Mouse (Mus musculus): ENCODE data around the gene Fpr3. TPM values are rescaled to one million over a fixed set of nuclear protein-coding genes. Genes with fewer than 3 reads are reported as not detected.

Fpr3 gene
- polyA plus RNA-seq, 1 experiment from 2014 or later = not detected

- no peaks in the 10 kb centered on the region for H3K4me1 ChIP-seq (replicated peaks)
- no peak overlapping the region for H3K27ac ChIP-seq
- WGBS = 72% methylated on average over 1 of the region's 1 CpGs
- no peaks in the 10 kb centered on the region for H3K9me3 ChIP-seq
- H3K9ac ChIP-seq = no peak overlapping the region
- H3K4me2 ChIP-seq (replicated peaks) = no peak overlapping the region
- no peak for ATAC-seq
- H3K27me3 ChIP-seq (replicated peaks) = no peaks in the 10 kb centered on the region
- H3K36me3 ChIP-seq = no peaks in the 10 kb centered on the region
- no peak overlapping the region for H3K4me3 ChIP-seq (replicated peaks)
Observed at GRCm38 (mm10) chr17:17856612-17857011, 31.0 kb upstream of the Fpr3 start.

GRCm38 (mm10) chr17:17857446-17857845 lies 30.2 kb upstream of the Fpr3 start:
- ATAC-seq = no peak
- H3K4me2 ChIP-seq (replicated peaks) = no peak overlapping the region
- no peaks in the 10 kb centered on the region for H3K27me3 ChIP-seq (replicated peaks)
- H3K9me3 ChIP-seq = no peaks in the 10 kb centered on the region
- H3K27ac ChIP-seq = no peak overlapping the region
- no peaks in the 10 kb centered on the region for H3K36me3 ChIP-seq
- H3K4me3 ChIP-seq (replicated peaks) = no peak overlapping the region
- WGBS = 75% methylated on average over 1 of the region's 1 CpGs
- H3K4me1 ChIP-seq (replicated peaks) = no peaks in the 10 kb centered on the region
- no peak overlapping the region for H3K9ac ChIP-seq

- H3K9ac ChIP-seq = no peak overlapping the region
- no peaks in the 10 kb centered on the region for H3K4me1 ChIP-seq (replicated peaks)
- H3K27me3 ChIP-seq (replicated peaks) = no peaks in the 10 kb centered on the region
- H3K4me2 ChIP-seq (replicated peaks) = no peak overlapping the region
- no peak overlapping the region for H3K27ac ChIP-seq
- ATAC-seq = no peak
- 83% methylated on average over 3 of the region's 3 CpGs for WGBS
- H3K9me3 ChIP-seq = no peaks in the 10 kb centered on the region
- H3K36me3 ChIP-seq = no peaks in the 10 kb centered on the region
- no peak overlapping the region for H3K4me3 ChIP-seq (replicated peaks)
Observed at GRCm38 (mm10) chr17:17860110-17860509, 27.5 kb upstream of the Fpr3 start.

GRCm38 (mm10) chr17:17862360-17862759 lies 25.3 kb upstream of the Fpr3 start:
- Histone ChIP-seq H3K36me3 (no peaks in the 10 kb centered on the region), H3K4me2 (replicated peaks) (no peak overlapping the region), H3K4me3 (replicated peaks) (no peak overlapping the region), H3K9me3 (no peaks in the 10 kb centered on the region), H3K4me1 (replicated peaks) (no peaks in the 10 kb centered on the region), H3K27me3 (replicated peaks) (no peaks in the 10 kb centered on the region), H3K27ac (no peak overlapping the region), H3K9ac (no peak overlapping the region)
- 68% methylated on average over 1 of the region's 1 CpGs for WGBS
- no peak for ATAC-seq

- H3K9ac ChIP-seq = no peak overlapping the region
- no peak overlapping the region for H3K4me3 ChIP-seq (replicated peaks)
- no peak for ATAC-seq
- H3K27me3 ChIP-seq (replicated peaks) = no peaks in the 10 kb centered on the region
- H3K9me3 ChIP-seq = no peaks in the 10 kb centered on the region
- H3K36me3 ChIP-seq = no peaks in the 10 kb centered on the region
- no peaks in the 10 kb centered on the region for H3K4me1 ChIP-seq (replicated peaks)
- 60% methylated on average over 2 of the region's 2 CpGs for WGBS
- H3K27ac ChIP-seq = no peak overlapping the region
- H3K4me2 ChIP-seq (replicated peaks) = no peak overlapping the region
Observed at GRCm38 (mm10) chr17:17865168-17865567, 22.5 kb upstream of the Fpr3 start.

- no peaks in the 10 kb centered on the region for H3K9me3 ChIP-seq
- no peak overlapping the region for H3K27ac ChIP-seq
- no peak for ATAC-seq
- no peaks in the 10 kb centered on the region for H3K27me3 ChIP-seq (replicated peaks)
- H3K4me1 ChIP-seq (replicated peaks) = no peaks in the 10 kb centered on the region
- 83% methylated on average over 11 of the region's 11 CpGs for WGBS
- no peak overlapping the region for H3K4me3 ChIP-seq (replicated peaks)
- no peak overlapping the region for H3K4me2 ChIP-seq (replicated peaks)
- H3K9ac ChIP-seq = no peak overlapping the region
- H3K36me3 ChIP-seq = no peaks in the 10 kb centered on the region
Observed at GRCm38 (mm10) chr17:17866801-17867469, 20.7 kb upstream of the Fpr3 start.

- Histone ChIP-seq H3K27me3 (replicated peaks) (no peaks in the 10 kb centered on the region), H3K9me3 (no peaks in the 10 kb centered on the region), H3K4me2 (replicated peaks) (no peak overlapping the region), H3K27ac (no peak overlapping the region), H3K9ac (no peak overlapping the region), H3K4me3 (replicated peaks) (no peak overlapping the region), H3K36me3 (no peaks in the 10 kb centered on the region), H3K4me1 (replicated peaks) (no peaks in the 10 kb centered on the region)
- WGBS = 76% methylated on average over 2 of the region's 2 CpGs
- ATAC-seq = no peak
Observed at GRCm38 (mm10) chr17:17870892-17871550, 16.6 kb upstream of the Fpr3 start.

GRCm38 (mm10) chr17:17871697-17872096 lies 16.0 kb upstream of the Fpr3 start:
- Histone ChIP-seq H3K9ac (no peak overlapping the region), H3K27me3 (replicated peaks) (no peaks in the 10 kb centered on the region), H3K4me1 (replicated peaks) (no peaks in the 10 kb centered on the region), H3K27ac (no peak overlapping the region), H3K4me3 (replicated peaks) (no peak overlapping the region), H3K36me3 (no peaks in the 10 kb centered on the region), H3K9me3 (no peaks in the 10 kb centered on the region), H3K4me2 (replicated peaks) (no peak overlapping the region)
- no peak for ATAC-seq
- WGBS = 89% methylated on average over 2 of the region's 2 CpGs

- Histone ChIP-seq H3K9me3 (no peaks in the 10 kb centered on the region), H3K4me3 (replicated peaks) (no peak overlapping the region), H3K27me3 (replicated peaks) (no peaks in the 10 kb centered on the region), H3K4me1 (replicated peaks) (no peaks in the 10 kb centered on the region), H3K9ac (no peak overlapping the region), H3K4me2 (replicated peaks) (no peak overlapping the region), H3K36me3 (no peaks in the 10 kb centered on the region), H3K27ac (no peak overlapping the region)
- WGBS = 73% methylated on average over 1 of the region's 1 CpGs
- no peak for ATAC-seq
Observed at GRCm38 (mm10) chr17:17879347-17879746, 8.3 kb upstream of the Fpr3 start.

- no peak overlapping the region for H3K4me2 ChIP-seq (replicated peaks)
- H3K27ac ChIP-seq = no peak overlapping the region
- WGBS = 69% methylated on average over 3 of the region's 3 CpGs
- H3K36me3 ChIP-seq = no peaks in the 10 kb centered on the region
- no peak overlapping the region for H3K4me3 ChIP-seq (replicated peaks)
- no peaks in the 10 kb centered on the region for H3K27me3 ChIP-seq (replicated peaks)
- ATAC-seq = no peak
- H3K9me3 ChIP-seq = no peaks in the 10 kb centered on the region
- H3K9ac ChIP-seq = no peak overlapping the region
- no peaks in the 10 kb centered on the region for H3K4me1 ChIP-seq (replicated peaks)
Observed at GRCm38 (mm10) chr17:17882672-17883071, 5.0 kb upstream of the Fpr3 start.

GRCm38 (mm10) chr17:17883840-17884239 lies 3.8 kb upstream of the Fpr3 start, which contains the start of gene Fpr1:
Gene Fpr1 (minus strand): TSS chr17:17883940.
- Histone ChIP-seq H3K4me3 (replicated peaks) (no peak within 1 kb of the TSS), H3K4me2 (replicated peaks) (no peak within 1 kb of the TSS), H3K36me3 (no peaks in the 10 kb centered on the region), H3K27ac (no peak within 1 kb of the TSS), H3K27me3 (replicated peaks) (no peaks in the 10 kb centered on the region), H3K4me1 (replicated peaks) (no peaks in the 10 kb centered on the region), H3K9me3 (no peaks in the 10 kb centered on the region), H3K9ac (no peak within 1 kb of the TSS)
- 62% methylated on average over 1 of the region's 1 CpGs for WGBS
- ATAC-seq = no peak

- no peaks in the 10 kb centered on the region for H3K27me3 ChIP-seq (replicated peaks)
- WGBS = 85% methylated on average over 2 of the region's 2 CpGs
Observed at GRCm38 (mm10) chr17:17889732-17890425, 2.2 kb downstream of the Fpr3 start.

More at GRCm38 (mm10) chr17:17889732-17890425, 2.2 kb downstream of the Fpr3 start:
- H3K9ac ChIP-seq = no peak overlapping the region
- H3K9me3 ChIP-seq = no peaks in the 10 kb centered on the region
- no peaks in the 10 kb centered on the region for H3K36me3 ChIP-seq
- no peaks in the 10 kb centered on the region for H3K4me1 ChIP-seq (replicated peaks)
- H3K4me3 ChIP-seq (replicated peaks) = no peak overlapping the region
- ATAC-seq = no peak
- H3K27ac ChIP-seq = no peak overlapping the region
- no peak overlapping the region for H3K4me2 ChIP-seq (replicated peaks)

Data from intestine, embryonic 15.5 days (tissue).